Mouse (Mus musculus) kidney, embryonic 15.5 days (tissue): ENCODE results near the gene Olfr1410. TPM values are rescaled to one million over a fixed set of nuclear protein-coding genes. Genes with fewer than 3 reads are reported as not detected.

Experiments used
- ATAC-seq: fragments of 200-750 bp; cut with Nextera tagmentation; replicated peaks from 2 replicates; pipeline ENCODE4 v1.8.0; 2017; ENCODE audit warnings: moderate TSS enrichment; ENCODE audit not compliant: low FRiP score
- H3K27ac ChIP-seq: fragments of 300-500 bp; sonication (generic); 2 replicates; pipeline ENCODE4 v1.5.1; 2015; ENCODE audit warnings: mild to moderate bottlenecking, inconsistent platforms
- H3K27me3 ChIP-seq: fragments of 300-500 bp; sonication (generic); 2 replicates; pipeline ENCODE4 v1.6.1; 2015; ENCODE audit warnings: inconsistent platforms
- H3K36me3 ChIP-seq: fragments of 300-500 bp; sonication (generic); 2 replicates; pipeline ENCODE4 v1.6.1; 2015; ENCODE audit warnings: inconsistent platforms
- H3K4me1 ChIP-seq: fragments of 300-500 bp; sonication (generic); 2 replicates; pipeline ENCODE4 v1.6.1; 2015; ENCODE audit warnings: inconsistent platforms
- H3K4me2 ChIP-seq: fragments of 300-500 bp; sonication (generic); 2 replicates; pipeline ENCODE4 v1.6.1; 2015; ENCODE audit warnings: moderate library complexity, mild to moderate bottlenecking, inconsistent platforms
- H3K4me3 ChIP-seq: fragments of 300-500 bp; sonication (generic); replicated peaks from 2 replicates; pipeline ENCODE4 v1.5.1; 2015; ENCODE audit warnings: mild to moderate bottlenecking, inconsistent platforms
- H3K9ac ChIP-seq: fragments of 300-500 bp; sonication (generic); 2 replicates; pipeline ENCODE4 v1.6.1; 2015; ENCODE audit warnings: mild to moderate bottlenecking, inconsistent platforms
- H3K9me3 ChIP-seq: fragments of 300-500 bp; sonication (generic); replicated peaks from 2 replicates; pipeline ENCODE4 v1.6.1; 2016; ENCODE audit warnings: inconsistent platforms
- WGBS: fragments of 180-500 bp; shearing (Covaris S2); methylation state at CpG from one replicate; pipeline ENCODE4 v1.1.7; 2015; ENCODE audit warnings: mixed read lengths; 5-methylcytosine and 5-hydroxymethylcytosine counted together
- polyA plus RNA-seq: library from polyadenylated mRNA; unstranded; fragments of >200 nt; fragmentation: Nextera tagmentation; extraction: Ambion mirVana; gene quantifications from 2 replicates; pipeline ENCODE4 v1.2.1, GENCODE M21; 2015

Gene Olfr1410
- polyA plus RNA-seq, 1 experiment from 2014 or later: not detected

GRCm38 (mm10) chr1:92643691-92644090, 38.1 kb downstream of the Olfr1410 start:
- WGBS: 82% methylated on average over 4 of the region's 4 CpGs
- Histone ChIP-seq H3K36me3 (peaks cover 12% of the 10 kb centered on the region), H3K4me2 (no peak overlapping the region), H3K4me3 (no peak overlapping the region), H3K4me1 (peaks cover 33% of the 10 kb centered on the region), H3K9me3 (no peaks in the 10 kb centered on the region), H3K27me3 (peaks cover 12% of the 10 kb centered on the region; the same call in 1 of the 2 replicates), H3K9ac (no peak overlapping the region), H3K27ac (no peak overlapping the region)
- ATAC-seq: no peak

DNA sequence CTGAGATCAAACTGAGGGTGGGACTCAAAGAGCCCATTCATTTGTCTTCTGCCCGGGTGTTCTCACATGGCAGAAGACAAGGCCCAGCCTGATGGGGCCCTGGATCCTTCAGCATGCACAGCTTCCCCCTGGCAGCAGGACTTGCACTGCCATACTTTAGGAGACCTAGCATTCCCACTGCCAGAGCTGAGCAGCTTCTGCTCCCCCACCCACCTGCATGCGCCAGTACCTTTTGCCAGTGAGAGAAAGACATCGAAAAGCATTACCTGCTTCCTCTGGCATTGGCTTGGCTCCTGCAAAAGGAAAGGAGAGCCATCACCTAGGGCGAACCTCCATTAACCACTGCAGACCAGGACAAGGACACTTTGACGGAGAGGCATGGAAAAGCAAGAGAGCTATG, 39.3 kb downstream of the Olfr1410 start:
- Histone ChIP-seq H3K9me3 (no peaks in the 10 kb centered on the region), H3K4me1 (peaks cover 32% of the 10 kb centered on the region), H3K27me3 (peaks cover 12% of the 10 kb centered on the region; the same call in 1 of the 2 replicates), H3K4me3 (no peak overlapping the region), H3K4me2 (no peak overlapping the region), H3K27ac (no peak overlapping the region), H3K36me3 (no peaks in the 10 kb centered on the region), H3K9ac (no peak overlapping the region)
- ATAC-seq: no peak
- 88% methylated on average over 5 of the region's 5 CpGs for WGBS

DNA sequence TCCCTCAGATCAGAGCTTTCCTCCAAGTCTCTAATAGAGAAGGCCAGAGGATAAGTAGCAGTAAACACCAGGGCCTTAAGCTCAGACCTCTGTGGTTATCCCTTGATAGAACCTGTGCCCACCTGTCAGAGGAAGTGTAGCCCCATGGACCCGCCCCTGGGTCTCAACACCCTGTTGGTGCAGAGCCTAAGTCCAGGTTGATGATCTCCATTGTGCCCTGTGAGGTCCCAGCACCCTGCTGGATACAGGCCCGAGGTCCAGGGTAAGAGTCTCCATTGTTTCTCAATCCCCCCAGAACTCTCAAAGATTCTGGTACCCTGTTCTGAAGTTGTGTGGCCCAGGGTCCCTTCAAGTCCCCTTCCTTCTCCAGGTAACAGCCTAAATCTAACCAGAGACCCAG, 40.5 kb downstream of the Olfr1410 start:
- Histone ChIP-seq H3K27ac (no peak overlapping the region), H3K4me3 (no peak overlapping the region), H3K9me3 (no peaks in the 10 kb centered on the region), H3K27me3 (peaks cover 12% of the 10 kb centered on the region; the same call in 1 of the 2 replicates), H3K36me3 (no peaks in the 10 kb centered on the region), H3K4me1 (peaks cover 23% of the 10 kb centered on the region), H3K4me2 (no peak overlapping the region), H3K9ac (no peak overlapping the region)
- ATAC-seq: no peak
- 57% methylated on average over 2 of the region's 2 CpGs for WGBS

GRCm38 (mm10) chr1:92646601-92647000, 41.0 kb downstream of the Olfr1410 start:
- peaks cover 12% of the 10 kb centered on the region; the same call in 1 of the 2 replicates for H3K27me3 ChIP-seq

GRCm38 (mm10) chr1:92647026-92647425, 41.4 kb downstream of the Olfr1410 start:
- Histone ChIP-seq H3K36me3 (no peaks in the 10 kb centered on the region), H3K4me2 (no peak overlapping the region), H3K27ac (no peak overlapping the region), H3K9ac (no peak overlapping the region), H3K4me3 (no peak overlapping the region), H3K4me1 (peaks cover 21% of the 10 kb centered on the region; the same call in 1 of the 2 replicates), H3K9me3 (no peaks in the 10 kb centered on the region), H3K27me3 (peaks cover 12% of the 10 kb centered on the region; the same call in 1 of the 2 replicates)
- ATAC-seq: no peak
- WGBS: 74% methylated on average over 4 of the region's 4 CpGs

More at GRCm38 (mm10) chr1:92646601-92647000, 41.0 kb downstream of the Olfr1410 start:
- Histone ChIP-seq H3K9ac (no peak overlapping the region), H3K4me1 (peaks cover 21% of the 10 kb centered on the region; the same call in 1 of the 2 replicates), H3K36me3 (no peaks in the 10 kb centered on the region), H3K4me3 (no peak overlapping the region), H3K27ac (no peak overlapping the region), H3K9me3 (no peaks in the 10 kb centered on the region), H3K4me2 (no peak overlapping the region)
- no peak for ATAC-seq
- WGBS: 59% methylated on average over 7 of the region's 7 CpGs

DNA sequence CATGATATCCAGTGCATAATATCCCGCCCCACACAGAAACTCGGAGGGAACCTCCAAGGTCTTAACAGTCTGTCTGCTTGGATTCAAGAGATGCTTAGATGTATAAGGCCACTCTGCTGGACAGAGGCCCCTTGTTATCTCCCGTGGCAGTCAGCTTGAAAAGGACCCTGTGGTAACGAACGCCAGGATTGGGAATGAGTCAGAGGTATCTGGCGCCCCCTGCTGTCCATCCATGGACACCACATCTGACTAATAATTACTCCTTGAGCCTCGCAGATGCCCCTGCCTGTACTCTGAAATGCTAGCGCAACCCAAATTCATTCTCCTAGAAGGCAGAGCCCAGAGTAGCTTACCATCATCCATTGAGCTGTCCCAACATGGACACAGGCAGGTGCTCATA, 42.2 kb downstream of the Olfr1410 start:
- H3K9me3 ChIP-seq: no peaks in the 10 kb centered on the region
- ATAC-seq: peak; percentile 49; the same call in 1 of the 2 replicates

DNA sequence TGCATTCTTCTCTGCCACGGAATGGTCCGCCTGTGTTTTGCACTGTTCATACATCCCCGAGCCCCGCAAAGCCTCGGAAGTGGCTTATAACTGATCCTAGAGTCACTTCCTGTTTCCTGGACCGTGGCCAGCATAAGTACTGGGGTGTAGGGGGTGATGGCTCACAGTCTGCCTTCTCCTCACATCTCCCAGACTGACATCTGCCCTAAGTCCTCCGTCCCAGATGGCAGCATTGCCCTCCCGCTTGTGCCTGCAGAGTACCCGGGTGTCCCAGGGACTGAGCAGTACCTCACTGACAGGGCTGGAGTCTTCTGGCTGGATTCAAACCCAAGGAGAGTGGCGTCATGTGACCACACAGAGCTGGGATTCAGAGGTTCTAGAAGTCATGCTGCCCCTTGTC, 42.6 kb downstream of the Olfr1410 start:
- 45% methylated on average over 10 of the region's 10 CpGs for WGBS
- Histone ChIP-seq H3K4me2 (peak overlapping the region; percentile 34; the same call in 1 of the 2 replicates), H3K4me3 (no peak overlapping the region), H3K9ac (no peak overlapping the region), H3K9me3 (no peaks in the 10 kb centered on the region), H3K27ac (no peak overlapping the region), H3K4me1 (peaks cover 15% of the 10 kb centered on the region; the same call in 1 of the 2 replicates), H3K27me3 (peaks cover 12% of the 10 kb centered on the region; the same call in 1 of the 2 replicates), H3K36me3 (no peaks in the 10 kb centered on the region)
- 0 out of 2 replicates have a peak, but pooled peaks have one; percentile 9 for ATAC-seq

More for the DNA sequence above, 42.2 kb downstream of the Olfr1410 start:
- Histone ChIP-seq H3K27me3 (peaks cover 12% of the 10 kb centered on the region; the same call in 1 of the 2 replicates), H3K4me3 (no peak overlapping the region), H3K36me3 (no peaks in the 10 kb centered on the region), H3K9ac (no peak overlapping the region), H3K4me2 (peak overlapping the region; percentile 34; the same call in 1 of the 2 replicates), H3K27ac (no peak overlapping the region), H3K4me1 (peaks cover 15% of the 10 kb centered on the region; the same call in 1 of the 2 replicates)
- 8% methylated on average over 8 of the region's 8 CpGs for WGBS

DNA sequence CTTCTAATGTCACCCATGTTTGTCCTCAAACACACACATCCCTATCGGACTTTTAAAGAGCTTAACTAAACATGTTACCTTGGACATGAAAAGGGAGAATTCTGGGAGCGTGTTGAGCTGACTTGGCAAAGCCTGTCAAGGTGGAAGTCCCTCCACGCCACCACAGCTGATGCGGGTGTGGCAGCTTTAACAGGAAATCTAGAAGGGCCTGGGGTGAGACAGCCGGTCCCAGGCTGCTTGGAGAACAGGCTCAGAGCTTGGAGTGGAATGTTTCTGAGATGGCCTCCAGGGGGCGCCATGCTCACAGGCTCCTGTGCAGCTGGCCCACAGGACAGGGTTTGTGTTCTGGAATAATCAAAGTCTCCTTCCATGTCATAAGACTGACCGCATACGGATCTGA, 43.1 kb downstream of the Olfr1410 start, which contains the start of gene Otos:
Gene Otos (minus strand): TSS at position 169 of the 400 bp plus-strand sequence.
- Histone ChIP-seq H3K27ac (no peak within 1 kb of the TSS), H3K4me3 (no peak within 1 kb of the TSS), H3K27me3 (peaks cover 14% of the 10 kb centered on the region; the same call in 1 of the 2 replicates), H3K4me1 (peaks cover 15% of the 10 kb centered on the region; the same call in 1 of the 2 replicates), H3K9me3 (no peaks in the 10 kb centered on the region), H3K4me2 (peak within 1 kb of the TSS; percentile 34; the same call in 1 of the 2 replicates), H3K9ac (no peak within 1 kb of the TSS), H3K36me3 (no peaks in the 10 kb centered on the region)
- WGBS: 23% methylated on average over 8 of the region's 8 CpGs
- peak; percentile 29; the same call in 1 of the 2 replicates for ATAC-seq

GRCm38 (mm10) chr1:92651467-92651866, 45.9 kb downstream of the Olfr1410 start:
- Histone ChIP-seq H3K4me3 (no peak overlapping the region), H3K36me3 (no peaks in the 10 kb centered on the region), H3K27me3 (peaks cover 18% of the 10 kb centered on the region; the same call in 1 of the 2 replicates), H3K4me1 (peaks cover 15% of the 10 kb centered on the region; the same call in 1 of the 2 replicates), H3K9me3 (no peaks in the 10 kb centered on the region), H3K4me2 (no peak overlapping the region), H3K9ac (no peak overlapping the region), H3K27ac (no peak overlapping the region)
- 61% methylated on average over 3 of the region's 3 CpGs for WGBS
- no peak for ATAC-seq

GRCm38 (mm10) chr1:92653179-92653578, 47.6 kb downstream of the Olfr1410 start:
- Histone ChIP-seq H3K9me3 (no peaks in the 10 kb centered on the region), H3K27me3 (peaks cover 12% of the 10 kb centered on the region; the same call in 1 of the 2 replicates), H3K4me2 (no peak overlapping the region), H3K36me3 (no peaks in the 10 kb centered on the region), H3K9ac (no peak overlapping the region), H3K4me3 (no peak overlapping the region), H3K27ac (no peak overlapping the region), H3K4me1 (peaks cover 9% of the 10 kb centered on the region; the same call in 1 of the 2 replicates)
- ATAC-seq: no peak
- 87% methylated on average over 3 of the region's 3 CpGs for WGBS

DNA sequence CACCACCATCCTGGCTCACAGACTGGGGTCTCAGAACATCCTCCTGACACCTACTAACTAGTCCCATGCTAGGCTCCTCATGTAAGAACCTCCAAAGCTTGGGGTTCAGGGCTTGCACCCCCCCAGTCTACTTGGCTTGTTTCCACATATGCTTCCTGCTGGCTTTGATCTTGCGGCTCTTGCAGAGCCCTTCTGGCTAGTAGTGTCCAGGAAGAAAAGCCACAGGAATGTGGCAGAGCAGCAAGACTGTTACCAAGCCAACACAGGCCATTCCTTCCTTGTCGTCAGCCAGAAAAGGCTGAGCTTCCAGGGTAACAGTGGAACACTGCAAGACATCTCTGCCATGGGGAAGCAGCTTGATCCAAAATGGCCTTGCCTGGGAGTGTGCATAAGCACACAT, 49.1 kb downstream of the Olfr1410 start:
- ATAC-seq: no peak
- no peaks in the 10 kb centered on the region for H3K9me3 ChIP-seq
- no peaks in the 10 kb centered on the region for H3K36me3 ChIP-seq
- peaks cover 8% of the 10 kb centered on the region; the same call in 1 of the 2 replicates for H3K27me3 ChIP-seq
- no peak overlapping the region for H3K4me2 ChIP-seq
- 73% methylated on average over 2 of the region's 2 CpGs for WGBS
- H3K9ac ChIP-seq: no peak overlapping the region
- no peak overlapping the region for H3K4me3 ChIP-seq
- H3K27ac ChIP-seq: no peak overlapping the region
- 0 out of 2 replicates have a peak, but pooled peaks cover 3% of the 10 kb centered on the region for H3K4me1 ChIP-seq

DNA sequence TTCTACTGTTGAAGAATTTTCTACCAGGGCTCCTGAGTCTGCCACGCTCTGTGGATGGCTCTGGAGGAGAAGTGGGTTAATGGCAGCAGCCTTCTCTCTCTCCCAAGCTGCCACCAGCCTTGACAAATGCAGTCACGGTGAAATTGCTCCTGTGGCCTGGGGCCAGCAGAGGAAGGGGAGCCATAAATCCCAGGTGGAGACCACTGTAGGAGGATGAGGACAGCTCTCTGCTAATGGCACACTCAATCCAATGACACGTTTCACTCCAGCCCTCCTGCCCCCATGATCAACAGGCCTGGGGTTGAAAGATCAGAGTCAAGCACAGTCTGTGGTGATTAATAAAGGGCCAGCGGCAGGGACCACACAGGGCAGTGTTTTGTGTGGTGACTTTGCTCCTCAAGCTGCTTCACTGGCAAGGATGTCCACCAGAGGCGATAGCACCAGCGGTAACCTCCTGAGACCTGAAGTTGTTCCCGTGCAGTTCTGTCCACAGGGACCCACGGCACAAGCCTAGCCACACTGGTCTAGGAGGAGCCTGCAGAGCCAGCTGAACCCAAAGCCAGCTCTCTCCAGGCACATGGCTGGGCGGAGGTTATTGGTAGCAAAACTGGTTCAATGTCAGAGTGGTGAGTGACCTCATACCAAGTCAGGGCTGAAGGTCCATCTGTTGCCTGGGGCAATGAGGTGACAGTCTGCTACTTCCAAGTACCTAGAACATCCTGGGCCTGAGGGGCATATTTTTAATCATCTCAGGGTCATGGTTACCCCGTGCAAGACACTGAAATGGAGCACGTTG, 51.6 kb downstream of the Olfr1410 start:
- Histone ChIP-seq H3K4me3 (no peak overlapping the region), H3K27ac (no peak overlapping the region), H3K36me3 (no peaks in the 10 kb centered on the region), H3K9me3 (no peaks in the 10 kb centered on the region), H3K9ac (no peak overlapping the region), H3K27me3 (peaks cover 8% of the 10 kb centered on the region; the same call in 1 of the 2 replicates), H3K4me2 (no peak overlapping the region), H3K4me1 (no peaks in the 10 kb centered on the region)
- 45% methylated on average over 11 of the region's 11 CpGs for WGBS
- no peak for ATAC-seq
